Mouse (Mus musculus) gastrocnemius, postnatal 4 days (tissue): ENCODE measurements around the gene Vmn2r6. TPM values are rescaled to one million over a fixed set of nuclear protein-coding genes. Genes with fewer than 3 reads are reported as not detected.
"Not testable (repeated sequence)": the region's sequence is repeated elsewhere in the genome, so short reads cannot be mapped to it uniquely, and the experiment has no call there.

Experiments
- DNase-seq, 2 experiments: peaks; one replicate each; pipeline ENCODE4 v3.0.0; 2021 to 2022; ENCODE audit warnings: low spot score in 2 of 2, mixed read lengths in 2 of 2
- long read RNA-seq, 2 experiments: library from polyadenylated mRNA; stranded (forward); transcript quantifications; one replicate each; pipeline ENCODE4 v2.0.0; 2021
- total RNA-seq, 2 experiments: library from RNA; stranded (reverse); gene quantifications; 2 replicates each; pipeline ENCODE4 v1.2.3; 2021

Gene Vmn2r6
- total RNA-seq: not detected
- long read RNA-seq, experiment 1: 0 reads
- long read RNA-seq, experiment 2: 0 reads

- DNase-seq: not testable (repeated sequence)
Measured at GRCm38 (mm10) chr3:64565730-64566129, at the start of gene Vmn2r6. Vmn2r6 (minus strand) TSS chr3:64565830.

- DNase-seq: no peak
Measured at GRCm38 (mm10) chr3:64587618-64588017, 22.0 kb upstream of the Vmn2r6 start.

- not testable (repeated sequence) for DNase-seq
Measured at GRCm38 (mm10) chr3:64568793-64569192, 3.2 kb upstream of the Vmn2r6 start.

GRCm38 (mm10) chr3:64523585-64523984, 42.0 kb downstream of the Vmn2r6 start:
- not testable (repeated sequence) for DNase-seq

GRCm38 (mm10) chr3:64509742-64510141, 55.9 kb downstream of the Vmn2r6 start, which contains the start of gene Vmn2r5:
Vmn2r5 (minus strand) TSS chr3:64509842.
- DNase-seq: not testable (repeated sequence)

Other genes with a start within 250 kb of the Vmn2r6 start
- not detected for gene Vmn2r4, start 150.5 kb downstream of the Vmn2r6 start, total RNA-seq
- gene Vmn2r5, start 56.0 kb downstream of the Vmn2r6 start, total RNA-seq: not detected